Mouse (Mus musculus) G1E (cell line): ENCODE results near the gene Tmem104.

ENCODE experiments used
- CTCF ChIP-seq: IDR thresholded peaks from 2 replicates; pipeline ENCODE4 v1.5.1; 2012; ENCODE audit warnings: low read depth, low read length, inconsistent platforms, mixed read lengths
- GATA2 ChIP-seq: IDR thresholded peaks from 2 replicates; pipeline ENCODE4 v1.6.1; 2012; ENCODE audit warnings: low read depth, low read length, inconsistent platforms, borderline replicate concordance

DNA sequence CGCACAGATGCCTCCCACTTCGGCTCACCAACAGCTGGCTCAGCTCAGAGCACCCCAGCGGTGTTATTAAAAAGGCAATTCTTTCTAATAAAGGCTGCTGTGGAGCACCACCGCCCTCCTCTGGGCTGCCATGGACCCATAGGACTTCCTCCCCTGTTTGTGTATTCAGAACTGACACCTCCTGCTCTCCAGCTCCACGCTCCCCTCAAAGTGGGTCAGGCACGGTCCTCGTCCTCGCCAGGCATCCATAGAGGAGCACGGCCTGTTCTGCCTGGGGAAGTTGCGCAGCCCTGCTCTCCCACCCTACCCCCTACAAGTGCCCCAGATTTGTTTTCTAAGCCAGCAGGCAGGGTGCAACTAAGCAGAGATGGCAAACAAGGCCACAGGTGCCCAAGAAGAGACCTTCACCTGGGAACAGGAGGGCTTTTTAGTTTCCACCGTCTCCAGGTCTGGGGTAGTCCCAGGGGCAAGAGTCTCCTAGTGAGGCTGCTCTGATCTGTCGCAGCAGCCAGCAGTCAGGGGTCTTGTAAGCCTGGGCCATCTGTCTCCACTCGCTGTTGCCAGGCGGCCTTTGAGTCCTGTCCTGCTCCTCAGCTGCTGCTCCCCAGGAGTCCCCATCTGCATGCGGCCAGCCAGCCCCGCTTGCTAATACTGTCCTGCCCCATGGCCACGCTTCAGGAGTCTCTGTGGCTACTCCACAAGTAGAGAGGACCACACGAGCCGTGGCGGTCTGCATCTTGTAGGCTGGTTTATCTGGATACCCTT, 46.4 kb downstream of the Tmem104 start:
- TF ChIP-seq CTCF (no peak), GATA2 (no peak)
